Mouse (Mus musculus): ENCODE measurements around the gene Cstad.
A peak's percentile ranks its signal among the peaks of the same experiment; 100 is the strongest.

Cstad gene

GRCm38 (mm10) chr2:30594641-30595379, at the start of gene Cstad:
Gene Cstad, plus strand, starts transcription at chr2:30595040.
- peak; percentile 46 for DNase-seq (ENCODE audit: low read depth, low spot score)

- DNase-seq (ENCODE audit: low read depth, low spot score), result no peak
Observed at GRCm38 (mm10) chr2:30545706-30546105, 49.1 kb upstream of the Cstad start.

DNA sequence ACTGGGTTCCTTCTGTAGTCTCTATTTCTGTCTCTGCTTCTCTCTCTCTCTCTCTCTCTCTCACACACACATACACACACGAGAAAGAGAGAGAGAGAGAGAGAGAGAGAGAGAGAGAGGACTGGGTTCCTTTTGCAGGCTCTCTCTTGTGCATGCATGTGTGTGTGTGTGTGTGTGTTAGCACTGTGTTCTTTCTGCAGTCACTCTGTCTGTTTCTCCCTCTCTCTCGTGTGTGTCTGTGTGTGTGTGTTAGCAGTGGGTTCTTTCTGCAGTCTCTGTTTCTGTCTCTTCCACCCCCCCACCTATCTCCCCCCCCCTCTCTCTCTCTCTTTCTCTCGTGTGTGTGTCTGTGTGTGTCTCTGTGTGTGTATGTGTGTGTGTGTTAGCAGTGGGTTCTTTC, 48.6 kb upstream of the Cstad start:
- no peak for DNase-seq (ENCODE audit: low read depth, low spot score)

DNA sequence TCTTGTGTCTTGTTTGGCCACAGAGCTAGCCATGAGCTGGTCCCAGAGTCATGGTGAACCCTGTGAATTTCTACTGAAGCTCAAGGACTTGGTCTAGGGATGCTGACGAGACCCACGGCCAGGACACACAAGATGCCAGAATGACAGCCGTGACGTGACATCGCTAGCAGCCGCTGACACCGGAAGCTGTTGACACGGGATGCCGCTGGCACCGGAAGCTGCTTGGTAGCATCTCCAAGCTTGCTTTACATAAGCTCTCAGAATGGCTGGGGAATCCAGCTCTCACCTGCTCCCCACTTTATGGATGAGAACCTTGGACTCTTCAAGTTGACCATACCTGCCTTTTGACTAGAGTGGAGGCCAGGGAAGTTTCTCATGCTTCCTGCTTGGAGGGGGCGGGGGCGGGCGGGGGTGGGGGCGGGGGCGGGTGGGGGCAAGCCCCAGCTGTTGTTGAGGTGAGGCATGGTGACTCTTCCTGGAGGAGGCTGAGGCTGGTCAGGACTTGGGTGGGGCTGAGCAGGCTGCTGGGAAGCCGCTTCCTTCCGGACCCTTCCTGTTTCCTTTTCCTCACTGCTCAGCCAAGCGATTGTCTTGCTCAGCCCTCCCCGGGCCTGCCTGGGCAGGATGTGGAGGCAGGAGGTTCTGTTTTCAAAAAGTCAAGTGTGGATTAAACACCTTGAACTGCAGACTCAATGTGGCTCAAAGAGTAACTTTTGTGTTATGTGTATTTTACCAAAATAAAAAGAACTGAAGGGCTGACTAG, 47.2 kb upstream of the Cstad start:
- DNase-seq (ENCODE audit: low read depth, low spot score), result peak; percentile 85

- DNase-seq (ENCODE audit: low read depth, low spot score), result no peak
Observed at GRCm38 (mm10) chr2:30551579-30551978, 43.3 kb upstream of the Cstad start.

DNA sequence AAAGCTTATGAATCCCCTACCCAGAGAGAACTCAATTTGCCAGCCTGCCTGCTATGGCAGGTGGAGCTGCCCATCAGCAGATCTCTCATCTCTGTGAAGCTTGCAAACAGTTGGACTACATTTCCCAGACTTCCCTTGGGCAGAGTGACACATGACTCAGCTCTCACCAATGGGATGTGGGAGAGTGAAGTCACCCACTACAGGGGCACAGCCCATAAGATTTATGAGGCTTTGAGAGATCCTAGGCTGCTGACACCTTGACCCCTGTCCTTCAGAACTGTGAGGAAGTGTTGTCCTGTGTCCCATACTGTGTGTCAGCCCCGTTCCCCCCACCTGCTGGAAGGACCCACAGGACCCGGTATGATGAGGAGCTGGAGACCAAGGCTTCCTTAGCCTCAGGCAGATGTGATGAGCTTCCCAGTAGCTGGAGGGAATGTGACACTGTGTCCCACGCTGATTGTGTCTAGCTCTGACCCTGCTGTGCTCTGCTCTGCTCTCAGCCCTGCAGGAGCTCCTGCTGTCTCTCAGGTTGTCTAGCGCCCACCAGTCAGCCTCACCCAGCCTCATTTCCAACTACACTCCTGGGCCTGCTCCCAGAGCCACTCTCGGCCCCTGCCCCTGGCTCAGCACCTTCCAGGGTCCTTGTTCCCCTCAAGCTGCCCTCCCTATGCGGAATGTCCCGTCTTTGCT, 40.8 kb upstream of the Cstad start:
- peak; percentile 81 for DNase-seq (ENCODE audit: low read depth, low spot score)

- DNase-seq (ENCODE audit: low read depth, low spot score), result no peak
Observed at GRCm38 (mm10) chr2:30555257-30555656, 39.6 kb upstream of the Cstad start.

- no peak for DNase-seq (ENCODE audit: low read depth, low spot score)
Observed at GRCm38 (mm10) chr2:30556495-30556894, 38.3 kb upstream of the Cstad start.

DNA sequence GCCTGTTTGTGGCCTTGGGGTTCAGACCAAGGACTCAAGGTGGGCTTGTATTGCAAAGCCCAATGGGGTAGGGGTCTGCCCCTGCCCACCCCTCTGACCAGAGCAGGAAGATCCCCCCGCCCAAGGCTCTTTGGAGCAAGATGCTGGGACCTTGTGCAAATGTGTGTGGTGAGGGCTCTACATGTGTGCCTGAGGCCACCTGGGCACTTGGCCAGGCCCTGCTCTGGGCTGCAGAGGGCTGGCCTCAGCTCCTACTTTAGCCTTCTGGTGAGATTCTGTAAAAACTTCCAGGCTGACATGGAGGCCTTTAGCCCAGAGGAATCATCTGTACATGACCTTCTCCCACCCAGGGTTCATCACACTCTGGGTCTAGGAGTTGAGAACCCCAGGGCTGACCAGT, 35.3 kb upstream of the Cstad start:
- no peak for DNase-seq (ENCODE audit: low read depth, low spot score)

DNA sequence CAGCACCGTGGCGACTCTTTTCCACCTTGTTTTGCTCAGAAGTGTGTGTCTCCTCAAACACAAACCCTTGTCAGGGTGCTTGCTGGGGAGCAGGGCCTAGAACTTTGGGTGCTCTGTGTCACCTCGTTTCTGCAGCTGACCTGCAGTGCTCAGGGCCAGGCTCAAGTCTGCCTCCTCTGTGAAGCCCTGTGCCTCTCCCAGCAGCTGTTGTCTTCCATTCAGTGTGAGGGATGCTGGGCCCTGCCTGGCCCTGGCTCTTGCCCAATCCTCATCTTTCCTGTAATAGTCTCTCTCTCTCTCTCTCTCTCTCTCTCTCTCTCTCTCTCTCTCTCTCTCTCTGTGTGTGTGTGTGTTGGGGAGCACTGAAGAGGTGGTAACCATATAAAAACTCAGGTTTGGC, 32.3 kb upstream of the Cstad start:
- DNase-seq (ENCODE audit: low read depth, low spot score), result no peak

DNA sequence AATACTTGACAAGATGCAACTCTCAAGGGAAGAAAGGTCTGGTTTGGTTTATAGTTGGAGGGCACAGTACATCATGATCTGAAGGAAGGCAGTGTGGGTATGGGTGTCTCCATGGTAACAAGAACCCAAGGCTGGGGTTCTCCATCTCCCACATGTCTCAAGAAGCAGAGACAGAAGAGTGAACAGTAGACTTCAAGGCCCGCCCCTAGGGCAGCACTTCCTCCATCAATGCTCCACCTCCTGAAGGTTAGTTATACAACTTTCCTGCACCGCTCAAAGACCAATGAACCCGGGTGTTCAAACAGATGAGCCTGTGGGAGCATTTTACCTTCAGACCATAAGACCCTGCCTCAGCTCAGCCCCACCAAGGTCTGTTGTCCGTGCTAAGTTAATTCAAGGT, 23.2 kb upstream of the Cstad start:
- no peak for DNase-seq (ENCODE audit: low read depth, low spot score)

DNA sequence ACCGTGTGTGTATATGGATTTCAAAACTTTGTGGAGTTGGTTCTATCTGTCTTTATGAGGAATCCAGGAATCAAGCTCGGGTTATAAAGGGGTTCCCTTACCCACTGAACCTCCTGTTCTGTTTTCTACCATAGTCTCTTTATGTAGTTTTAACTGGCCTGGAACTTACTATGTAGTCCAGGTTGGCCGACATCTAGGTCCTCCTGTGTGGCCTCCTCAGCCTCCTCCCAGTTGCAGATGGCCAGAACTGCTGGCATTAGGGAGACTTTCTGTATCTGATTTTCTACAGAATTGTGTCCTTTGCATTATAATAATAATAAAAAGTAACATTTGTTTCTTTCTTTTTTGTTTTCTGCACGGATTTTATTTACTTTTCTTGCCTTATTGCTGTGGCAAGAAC, 21.3 kb upstream of the Cstad start:
- no peak for DNase-seq (ENCODE audit: low read depth, low spot score)

GRCm38 (mm10) chr2:30577010-30577409, 17.8 kb upstream of the Cstad start:
- DNase-seq (ENCODE audit: low read depth, low spot score), result peak; percentile 90

DNA sequence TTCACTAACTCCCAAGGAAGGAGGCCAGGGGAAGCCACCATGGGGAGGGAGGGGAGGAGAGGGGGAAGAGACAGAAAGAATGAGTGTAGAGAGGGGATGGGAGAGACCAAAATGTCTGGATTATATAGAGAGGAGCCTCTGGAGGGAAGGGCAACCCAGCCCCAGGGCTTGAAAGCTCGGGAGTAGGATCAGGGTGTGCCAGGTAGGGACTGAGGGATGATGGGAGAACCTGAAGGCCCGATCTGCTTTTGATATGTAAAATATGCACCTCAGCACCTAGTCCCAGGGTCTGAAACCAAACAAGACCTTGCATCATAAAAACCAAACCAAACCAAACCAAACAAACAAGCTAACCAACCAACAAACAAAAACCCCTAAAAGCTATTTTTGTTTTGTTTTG, 16.8 kb upstream of the Cstad start:
- peak; percentile 73 for DNase-seq (ENCODE audit: low read depth, low spot score)

DNA sequence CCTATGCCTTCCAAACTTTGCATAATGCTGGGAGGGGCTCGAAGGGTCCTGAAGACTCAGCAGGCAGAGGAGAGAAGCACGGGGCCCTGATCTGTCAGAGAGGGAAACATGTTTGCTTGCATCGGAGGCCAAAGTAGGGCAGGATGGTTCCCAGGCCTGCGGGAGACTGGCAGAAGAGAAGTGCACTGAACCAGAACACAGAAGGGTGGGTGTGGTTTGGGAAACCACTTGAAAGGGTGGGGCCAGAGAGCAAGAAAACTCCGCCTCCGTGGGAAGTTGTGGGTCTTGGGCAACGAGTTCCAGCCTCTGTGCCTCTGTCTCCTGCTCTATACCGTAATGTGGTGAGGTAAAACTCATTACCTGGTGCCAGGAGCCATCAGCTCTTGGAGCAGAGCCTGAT, 7.7 kb upstream of the Cstad start:
- DNase-seq (ENCODE audit: low read depth, low spot score), result peak; percentile 71

DNA sequence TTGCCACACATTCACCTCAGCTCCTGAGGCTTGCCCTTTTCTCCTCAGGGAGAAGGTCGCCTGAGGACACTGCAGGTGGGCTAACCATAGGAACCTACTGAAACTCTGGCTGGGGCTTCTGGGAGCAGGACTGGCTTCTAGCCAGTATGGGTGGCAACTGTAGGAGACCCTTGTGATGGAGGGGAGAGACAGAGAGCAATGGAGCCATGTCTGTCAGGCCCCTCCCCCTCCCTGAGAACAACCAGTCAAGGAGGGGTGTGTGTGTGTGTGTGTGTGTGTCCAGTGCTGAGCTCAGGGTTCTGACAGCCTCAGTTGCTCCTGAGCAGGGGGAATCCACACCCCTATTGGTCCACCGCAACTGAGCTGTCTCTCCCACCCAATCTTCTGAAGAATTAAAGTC, 7.2 kb upstream of the Cstad start:
- no peak for DNase-seq (ENCODE audit: low read depth, low spot score)

GRCm38 (mm10) chr2:30588985-30589511, 5.8 kb upstream of the Cstad start:
- DNase-seq (ENCODE audit: low read depth, low spot score), result no peak

DNA sequence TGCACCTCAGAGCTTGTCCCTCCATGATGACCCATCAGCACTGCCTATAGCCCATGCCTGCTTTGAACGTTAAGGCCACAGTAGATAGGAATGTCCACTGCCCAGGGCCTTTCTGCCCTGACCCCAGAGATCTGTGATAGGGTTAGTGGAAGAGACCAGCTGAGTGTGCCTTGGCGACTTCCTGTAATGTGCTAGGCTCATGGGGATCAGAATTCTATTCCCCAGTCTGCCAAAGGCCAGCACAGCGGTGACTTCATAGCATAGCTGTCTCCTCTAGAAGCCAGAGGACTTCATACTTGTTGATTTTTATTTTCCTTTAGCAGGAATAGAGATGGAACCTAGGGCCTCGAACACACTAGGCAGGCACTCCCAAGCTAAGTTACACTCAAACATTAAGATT, 5.1 kb upstream of the Cstad start:
- no peak for DNase-seq (ENCODE audit: low read depth, low spot score)

DNA sequence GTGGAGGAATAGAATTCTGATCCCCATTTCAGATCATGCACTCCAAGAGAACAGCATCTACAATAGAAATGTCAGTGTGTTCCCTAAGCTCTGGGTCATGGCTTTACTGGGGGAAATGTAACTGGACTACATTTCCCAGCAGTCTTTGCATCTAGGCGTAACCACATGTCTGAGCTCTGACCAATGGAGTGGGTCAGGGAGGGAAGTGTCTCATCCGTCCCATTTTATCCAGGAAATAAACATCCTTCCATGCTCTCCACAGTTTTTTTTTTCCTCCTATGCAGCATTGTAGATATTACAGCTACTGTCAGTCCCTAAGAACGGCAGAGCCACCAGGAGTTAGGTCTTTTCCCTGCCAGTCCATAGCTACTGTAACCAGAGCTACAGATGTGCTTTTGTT, 3.9 kb upstream of the Cstad start:
- DNase-seq (ENCODE audit: low read depth, low spot score), result peak; percentile 65

- DNase-seq (ENCODE audit: low read depth, low spot score), result no peak
Observed at GRCm38 (mm10) chr2:30592391-30592790, 2.4 kb upstream of the Cstad start.

DNA sequence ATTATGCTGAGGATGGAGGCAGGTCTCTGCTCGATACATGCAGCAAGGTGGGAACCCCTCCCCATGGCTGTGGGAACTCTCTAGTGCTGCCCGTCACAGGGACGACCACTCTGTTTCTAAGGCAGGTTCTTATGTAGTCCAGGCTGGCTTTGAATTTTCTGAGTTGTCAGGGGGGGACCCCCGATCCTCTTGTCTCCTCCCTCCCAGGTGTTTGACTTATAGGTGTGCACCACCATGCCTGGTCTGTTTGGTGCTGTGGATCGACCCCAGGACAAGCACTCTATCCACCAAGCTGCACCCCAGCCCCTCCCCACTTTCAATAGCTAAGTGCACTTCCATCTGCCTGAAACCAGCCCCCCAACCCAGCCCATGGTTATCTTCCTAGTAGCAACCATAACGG, 1.9 kb upstream of the Cstad start:
- DNase-seq (ENCODE audit: low read depth, low spot score), result no peak

DNA sequence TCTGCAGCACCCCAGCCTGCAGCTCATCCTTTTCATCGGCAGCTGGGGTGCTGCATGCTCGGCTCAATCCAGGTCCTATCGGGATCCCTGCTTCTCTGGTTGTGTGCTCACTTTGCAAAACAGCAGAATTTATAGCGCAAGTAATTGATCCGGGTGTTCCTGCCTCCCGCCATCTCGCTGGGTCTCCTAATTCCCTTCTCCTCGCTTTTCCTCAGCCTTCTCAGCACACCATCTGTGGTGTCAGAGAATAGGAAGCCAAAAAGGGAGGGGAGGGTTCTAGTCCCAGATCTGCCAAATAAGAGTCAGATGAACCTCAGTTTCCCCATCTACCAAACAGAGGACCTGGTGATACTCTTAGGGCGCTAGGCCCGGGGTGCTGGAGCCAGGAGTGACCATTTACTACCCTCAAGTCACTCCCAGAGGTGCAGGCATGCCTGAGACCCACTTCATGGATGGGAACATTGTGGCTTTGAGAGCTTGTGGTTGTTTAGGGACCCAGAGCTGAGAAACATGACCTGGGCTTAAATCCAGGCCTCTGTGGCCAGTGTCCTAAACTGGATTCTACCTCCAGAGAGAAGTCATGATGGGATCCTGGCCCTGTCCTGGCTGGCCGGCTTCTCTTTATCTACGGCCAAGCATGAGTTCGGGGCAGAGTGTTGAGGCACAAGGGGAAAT, 1.1 kb upstream of the Cstad start:
- no peak for DNase-seq (ENCODE audit: low read depth, low spot score)
